Comparison of ENCODE assay signal across 28 mouse cellular contexts in the genomic region with DNA sequence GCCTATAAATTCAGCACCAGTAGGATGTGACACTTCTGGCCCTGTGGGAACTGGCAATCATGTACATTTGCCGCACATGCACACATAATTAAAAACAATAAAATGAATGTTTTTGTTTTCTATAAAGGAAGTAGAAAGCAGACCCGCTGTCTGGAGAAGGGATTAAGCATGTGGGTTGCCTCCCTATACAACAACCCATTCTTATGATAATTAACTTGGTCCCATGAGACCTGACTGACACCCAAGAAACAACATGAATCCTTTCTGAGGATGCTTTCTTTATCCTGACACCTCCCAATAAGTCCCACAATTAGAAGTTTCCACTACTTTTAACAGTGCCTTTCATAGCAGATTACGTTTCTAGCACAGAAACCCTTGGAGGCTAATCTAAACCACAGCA. TPM values are rescaled to one million over a fixed set of nuclear protein-coding genes. Genes with fewer than 3 reads are reported as not detected.
A peak's percentile ranks its signal among the peaks of the same experiment; 100 is the strongest.
DNase-seq lines count a peak whose midpoint lies in the region; ATAC-seq and TF ChIP-seq lines count a peak whose summit lies in the region.
"Had no signal": no experiment of that assay in that cellular context is flagged by ENCODE, and none has a peak within 500 bp of the region (broad histone marks: within the 10 kb centered on the region; RNA-seq: fewer than 3 reads in every experiment).

No protein-coding gene starts in this region.

- no peak overlapping the region for H3K27ac ChIP-seq in forebrain, embryonic 14.5 days (ENCODE audit: low read depth, low read length)
- H3K27ac ChIP-seq in forebrain, embryonic 11.5 days (ENCODE audit: low read depth, low read length), result no peak overlapping the region
- no peak overlapping the region for H3K27ac ChIP-seq in midbrain, embryonic 12.5 days (replicated peaks)
- no peak overlapping the region for H3K27ac ChIP-seq in midbrain, postnatal 0 days (ENCODE audit: low read depth, low read length)
- H3K27ac ChIP-seq: embryonic facial prominence, embryonic 10.5 days; embryonic facial prominence, embryonic 12.5 days; forebrain, embryonic 12.5 days; forebrain, embryonic 15.5 days had no signal

- H3K4me1 ChIP-seq in forebrain, embryonic 14.5 days (ENCODE audit: control insufficient read depth, insufficient read depth, low read length), result no peaks in the 10 kb centered on the region
- H3K4me1 ChIP-seq in forebrain, embryonic 11.5 days (replicated peaks; ENCODE audit: control insufficient read depth, insufficient read depth, low read length), result no peaks in the 10 kb centered on the region
- peaks cover 8% of the 10 kb centered on the region; the same call in 1 of the 2 replicates for H3K4me1 ChIP-seq in midbrain, embryonic 12.5 days
- no peaks in the 10 kb centered on the region for H3K4me1 ChIP-seq in midbrain, postnatal 0 days (ENCODE audit: insufficient read depth, low read length)
- H3K4me1 ChIP-seq: embryonic facial prominence, embryonic 10.5 days; embryonic facial prominence, embryonic 12.5 days had no signal

- ATAC-seq in forebrain, embryonic 14.5 days, result no peak
- ATAC-seq in forebrain, embryonic 11.5 days (replicated peaks; ENCODE audit: low FRiP score), result no peak; the same call in 1 of the 2 replicates
- peak; percentile 38 for ATAC-seq in midbrain, embryonic 12.5 days (ENCODE audit: low FRiP score, low read depth)
- no peak for ATAC-seq in midbrain, postnatal 0 days (ENCODE audit: low FRiP score)
- ATAC-seq: activated CD4-positive, CD25-positive, alpha-beta regulatory T cell, adult 4 months; forebrain, embryonic 15.5 days; forebrain, postnatal 0 days; Patski had no signal

- no peak overlapping the region for H3K4me3 ChIP-seq in forebrain, embryonic 14.5 days (ENCODE audit: low read depth, low read length)
- no peak overlapping the region for H3K4me3 ChIP-seq in forebrain, embryonic 11.5 days (ENCODE audit: low read depth, low read length)
- H3K4me3 ChIP-seq in midbrain, embryonic 12.5 days, result no peak overlapping the region
- H3K4me3 ChIP-seq in midbrain, postnatal 0 days (ENCODE audit: low read depth, low read length), result no peak overlapping the region
- H3K4me3 ChIP-seq: embryonic facial prominence, embryonic 10.5 days; embryonic facial prominence, embryonic 12.5 days; forebrain, embryonic 12.5 days; forebrain, embryonic 15.5 days had no signal

- H3K9me3 ChIP-seq in forebrain, embryonic 14.5 days (replicated peaks; ENCODE audit: control insufficient read depth, low read length), result no peaks in the 10 kb centered on the region
- H3K9me3 ChIP-seq in forebrain, embryonic 11.5 days (ENCODE audit: control insufficient read depth, low read length), result no peaks in the 10 kb centered on the region; the same call in 1 of the 2 replicates
- H3K9me3 ChIP-seq in midbrain, embryonic 12.5 days, result no peaks in the 10 kb centered on the region; the same call in 1 of the 2 replicates
- no peaks in the 10 kb centered on the region for H3K9me3 ChIP-seq in midbrain, postnatal 0 days (ENCODE audit: low read length)
- H3K9me3 ChIP-seq: embryonic facial prominence, embryonic 12.5 days; forebrain, embryonic 12.5 days; forebrain, embryonic 15.5 days; G1E had no signal

- H3K4me2 ChIP-seq in forebrain, embryonic 14.5 days (ENCODE audit: low read length), result no peak overlapping the region
- no peak overlapping the region for H3K4me2 ChIP-seq in forebrain, embryonic 11.5 days (ENCODE audit: low read depth, low read length, severe bottlenecking)
- no peak overlapping the region for H3K4me2 ChIP-seq in midbrain, embryonic 12.5 days (replicated peaks)
- no peak overlapping the region for H3K4me2 ChIP-seq in midbrain, postnatal 0 days (ENCODE audit: low read depth, low read length, poor library complexity, severe bottlenecking)
- H3K4me2 ChIP-seq: embryonic facial prominence, embryonic 12.5 days; forebrain, embryonic 12.5 days; forebrain, embryonic 15.5 days had no signal

- peaks cover 21% of the 10 kb centered on the region; the same call in 1 of the 2 replicates for H3K36me3 ChIP-seq in forebrain, embryonic 14.5 days (ENCODE audit: control insufficient read depth, insufficient read depth, low read length)
- H3K36me3 ChIP-seq in forebrain, embryonic 11.5 days (ENCODE audit: control insufficient read depth, insufficient read depth, low read length), result no peaks in the 10 kb centered on the region; the same call in 1 of the 2 replicates
- H3K36me3 ChIP-seq in midbrain, embryonic 12.5 days, result peaks cover 56% of the 10 kb centered on the region
- H3K36me3 ChIP-seq in midbrain, postnatal 0 days (ENCODE audit: insufficient read depth, low read length), result peaks cover 4% of the 10 kb centered on the region
- H3K36me3 ChIP-seq: G1E had no signal

- TF ChIP-seq CTCF in midbrain, postnatal 0 days (IDR thresholded peaks at IDR 0.05), result no peak

- no peak overlapping the region for H3K9ac ChIP-seq in forebrain, embryonic 14.5 days (ENCODE audit: low read length)
- no peak overlapping the region for H3K9ac ChIP-seq in forebrain, embryonic 11.5 days (ENCODE audit: low read length)
- no peak overlapping the region for H3K9ac ChIP-seq in midbrain, embryonic 12.5 days (replicated peaks)
- no peak overlapping the region for H3K9ac ChIP-seq in midbrain, postnatal 0 days (replicated peaks; ENCODE audit: low read length, poor library complexity, severe bottlenecking)
- H3K9ac ChIP-seq: embryonic facial prominence, embryonic 12.5 days; forebrain, embryonic 12.5 days; forebrain, embryonic 15.5 days; forebrain, postnatal 0 days had no signal

- WGBS in forebrain, embryonic 14.5 days, result 9% methylated on average over 3 of the region's 3 CpGs
- 24% methylated on average over 3 of the region's 3 CpGs for WGBS in forebrain, embryonic 11.5 days
- WGBS in midbrain, embryonic 12.5 days, result 26% methylated on average over 3 of the region's 3 CpGs
- 20% methylated on average over 3 of the region's 3 CpGs for WGBS in midbrain, postnatal 0 days

- peak; percentile 6 for DNase-seq in forebrain, embryonic 14.5 days (ENCODE audit: low spot score)
- DNase-seq in forebrain, embryonic 11.5 days (ENCODE audit: low spot score), result no peak
- no peak for DNase-seq in midbrain, postnatal 0 days (ENCODE audit: low spot score)
- DNase-seq in ES-CJ7 (ENCODE audit: low read depth, low spot score) (peak; percentile 3), ZHBTc4 (ENCODE audit: low read depth, low spot score) (peak; percentile 21)
- DNase-seq in heart, postnatal 14 days, result no peak
- DNase-seq in B cell, adult 2 months, result no peak
- DNase-seq: adrenal gland, adult 8-10 months; adrenal gland, postnatal 14 days; adrenal gland, postnatal 36 days; cerebellum, adult 11 months; cerebellum, adult 2 months; cerebellum, adult 9-10 months; cerebellum, postnatal 10 days; cerebellum, postnatal 25 days; forebrain, postnatal 0 days had no signal

- no peaks in the 10 kb centered on the region for H3K27me3 ChIP-seq in forebrain, embryonic 14.5 days (replicated peaks; ENCODE audit: control insufficient read depth, insufficient read depth, low read length)
- H3K27me3 ChIP-seq in forebrain, embryonic 11.5 days (ENCODE audit: control insufficient read depth, insufficient read depth, low read length), result no peaks in the 10 kb centered on the region
- H3K27me3 ChIP-seq in midbrain, embryonic 12.5 days, result no peaks in the 10 kb centered on the region
- no peaks in the 10 kb centered on the region for H3K27me3 ChIP-seq in midbrain, postnatal 0 days (ENCODE audit: insufficient read depth, low read length)
- H3K27me3 ChIP-seq: embryonic facial prominence, embryonic 12.5 days; forebrain, embryonic 12.5 days; forebrain, embryonic 15.5 days; Patski had no signal

- intact Hi-C loops in heart, postnatal 14 days (cut with DNase I), result no loop called here

RNA-seq across cellular contexts. Expression of a gene that starts 10.7 kb away (rescaled TPM):
- polyA plus RNA-seq in forebrain, embryonic 14.5 days (2014; fragmentation: Nextera tagmentation; extraction: Ambion mirVana), result 34.4 and 41.6 TPM in 2 replicates
- 14.2 and 16.7 TPM in 2 replicates for polyA plus RNA-seq in forebrain, embryonic 11.5 days (2014; fragmentation: Nextera tagmentation; extraction: Ambion mirVana)
- 26.3 and 26.8 TPM in 2 replicates for polyA plus RNA-seq in midbrain, embryonic 12.5 days (2016; fragmentation: Nextera tagmentation; extraction: Ambion mirVana)
- total RNA-seq in midbrain, postnatal 0 days (2014; rRNA removed), result 36.1 and 43.1 TPM in 2 replicates
- 25.6 and 26.7 TPM in 2 replicates for polyA plus RNA-seq in midbrain, postnatal 0 days (2015; fragmentation: Nextera tagmentation; extraction: Ambion mirVana)
- 1 to 10 TPM; 1.3 to 1.5 TPM for total RNA-seq in heart, postnatal 14 days (2021)

RNA-seq across cellular contexts. Expression of a gene that starts 10.8 kb away (rescaled TPM):
- polyA plus RNA-seq in forebrain, embryonic 14.5 days (2014; fragmentation: Nextera tagmentation; extraction: Ambion mirVana), result not detected in 2 replicates
- not detected in 2 replicates for polyA plus RNA-seq in forebrain, embryonic 11.5 days (2014; fragmentation: Nextera tagmentation; extraction: Ambion mirVana)
- not detected in 2 replicates for polyA plus RNA-seq in midbrain, embryonic 12.5 days (2016; fragmentation: Nextera tagmentation; extraction: Ambion mirVana)
- total RNA-seq in midbrain, postnatal 0 days (2014; rRNA removed), result not detected in 2 replicates
- not detected in 2 replicates for polyA plus RNA-seq in midbrain, postnatal 0 days (2015; fragmentation: Nextera tagmentation; extraction: Ambion mirVana)
- not detected for total RNA-seq in heart, postnatal 14 days (2021)
- total RNA-seq: adrenal gland, adult 18-20 months; adrenal gland, adult 8-10 months; adrenal gland, postnatal 14 days; adrenal gland, postnatal 36 days; forebrain, postnatal 0 days; G1E had no signal
- polyA plus RNA-seq: activated CD4-positive, CD25-positive, alpha-beta regulatory T cell, adult 4 months; C2C12; cerebellum, adult 2 months; cortical plate, adult 2 months; embryonic facial prominence, embryonic 10.5 days; embryonic facial prominence, embryonic 12.5 days; embryonic facial prominence, embryonic 14.5 days; forebrain, embryonic 12.5 days; forebrain, embryonic 15.5 days; forebrain, postnatal 0 days; G1E had no signal

RNA-seq across cellular contexts. Expression of a gene that starts 36.9 kb away (rescaled TPM):
- polyA plus RNA-seq in forebrain, embryonic 14.5 days (2014; fragmentation: Nextera tagmentation; extraction: Ambion mirVana), result 0.10 TPM in 1 of 2 replicates, not detected in the other
- 0.12 TPM in 1 of 2 replicates, not detected in the other for polyA plus RNA-seq in forebrain, embryonic 11.5 days (2014; fragmentation: Nextera tagmentation; extraction: Ambion mirVana)
- polyA plus RNA-seq in midbrain, embryonic 12.5 days (2016; fragmentation: Nextera tagmentation; extraction: Ambion mirVana), result 0.14 TPM in 1 of 2 replicates, not detected in the other
- not detected in 2 replicates for total RNA-seq in midbrain, postnatal 0 days (2014; rRNA removed)
- polyA plus RNA-seq in midbrain, postnatal 0 days (2015; fragmentation: Nextera tagmentation; extraction: Ambion mirVana), result not detected in 2 replicates
- not detected for total RNA-seq in heart, postnatal 14 days (2021)
- total RNA-seq: adrenal gland, adult 18-20 months; adrenal gland, adult 8-10 months; adrenal gland, postnatal 14 days; adrenal gland, postnatal 36 days; forebrain, postnatal 0 days had no signal
- polyA plus RNA-seq: activated CD4-positive, CD25-positive, alpha-beta regulatory T cell, adult 4 months; C2C12; cerebellum, adult 2 months; cortical plate, adult 2 months; embryonic facial prominence, embryonic 10.5 days; embryonic facial prominence, embryonic 14.5 days; forebrain, embryonic 15.5 days; G1E; Patski had no signal

Comparison
In these comparisons a context has a peak if more than half of its experiments do, and no peak if none do; other contexts are left out.
1. DNase-seq: peak in forebrain, embryonic 14.5 days (single experiment), ES-CJ7 (single experiment) and ZHBTc4 (single experiment); none in forebrain, embryonic 11.5 days (single experiment), midbrain, postnatal 0 days (single experiment), heart, postnatal 14 days (0 of 2) and B cell, adult 2 months (0 of 2).